Mouse (Mus musculus) Patski (cell line): Measurements from ENCODE around the gene Flvcr2. TPM values are rescaled to one million over a fixed set of nuclear protein-coding genes. Genes with fewer than 3 reads are reported as not detected.

ENCODE experiments used
- ATAC-seq: fragments of 100-300 bp; one replicate; pipeline ENCODE4 v1.8.0; 2021
- CTCF ChIA-PET: fragments of 350-600 bp; sonication (Branson Sonifier 250); formaldehyde crosslinking; loops from one replicate; lab custom pipeline; 2022; ENCODE audit warnings: inconsistent platforms; lab: Charles Lee
- POLR2A ChIA-PET: fragments of 350-600 bp; sonication (Branson Sonifier 250); formaldehyde crosslinking; loops from one replicate; lab custom pipeline; 2022; ENCODE audit warnings: antibody characterized with exemption, inconsistent platforms; lab: Charles Lee
- DNase-seq: peaks from one replicate; pipeline ENCODE4 v3.0.0-alpha.2; 2011; ENCODE audit warnings: low read depth, low spot score
- H3K27me3 ChIP-seq: fragments of 371-371 bp; one replicate; pipeline ENCODE4 v1.5.1; 2021
- CTCF ChIP-seq: fragments of 100-300 bp; IDR thresholded peaks from one replicate; pipeline ENCODE4 v1.5.1; 2021
- in situ Hi-C: fragments of 300-500 bp; cut with MboI; formaldehyde crosslinking; loops from 3 replicates; pipeline ENCODE4 v1.11.1; 2018; ENCODE audit warnings: low pct_unique_long_range_greater_than_20kb, mixed read lengths
- polyA plus RNA-seq: library from polyadenylated mRNA; unstranded; gene quantifications from one replicate; pipeline ENCODE4 v1.2.3, GENCODE M21; 2021

Gene Flvcr2
- polyA plus RNA-seq, 1 experiment from 2014 or later: 0.21 TPM

DNA sequence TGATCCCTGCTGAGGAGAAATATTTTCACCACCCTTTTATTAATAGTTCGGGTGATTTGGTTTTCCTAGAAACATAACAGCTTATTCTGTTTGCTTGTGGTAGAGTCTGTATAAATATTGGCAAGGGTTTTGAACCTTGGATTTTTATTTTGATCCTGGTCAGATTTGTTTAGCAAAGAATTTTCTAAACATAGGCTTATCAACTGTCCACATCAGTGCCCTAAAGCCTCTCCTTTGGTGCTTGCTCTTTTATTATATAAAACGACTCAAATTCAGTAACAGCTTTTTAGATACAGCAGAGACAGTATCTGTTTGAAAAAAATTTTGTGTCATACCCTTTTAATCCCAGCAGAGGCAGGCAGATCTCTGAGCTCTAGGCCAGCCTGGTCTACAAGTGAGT is 79.5 kb downstream of the Flvcr2 start:
- POLR2A ChIA-PET: no interaction called here
- TF ChIP-seq CTCF: no peak
- in situ Hi-C loops: loop anchor here (25.0 kb wide), 1 partner anchor 436 kb away; no protein-coding TSS in a partner anchor
- DNase-seq: no peak
- CTCF ChIA-PET: no interaction called here
- no peaks in the 10 kb centered on the region for H3K27me3 ChIP-seq
- no peak for ATAC-seq

DNA sequence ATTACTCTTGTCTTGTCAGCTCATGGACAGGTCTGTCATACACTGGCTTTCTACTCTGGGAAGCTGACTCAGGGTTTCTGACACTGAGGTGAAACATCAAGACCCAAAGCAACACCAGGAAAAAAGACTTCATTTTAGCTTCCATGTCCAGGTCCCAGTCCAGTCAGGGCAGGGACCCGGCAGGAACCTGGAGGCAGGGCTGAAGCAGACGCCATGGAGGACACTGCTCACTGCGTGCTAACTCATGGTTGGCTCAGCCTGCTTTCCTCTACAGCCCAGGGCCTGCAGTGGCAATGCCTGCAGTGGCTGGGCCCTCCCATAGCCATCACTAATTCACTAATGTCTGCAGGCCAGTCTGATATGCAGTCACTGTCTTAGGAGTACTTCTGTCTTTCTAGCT is 82.5 kb downstream of the Flvcr2 start:
- CTCF ChIA-PET: no interaction called here
- POLR2A ChIA-PET: no interaction called here
- in situ Hi-C loops: loop anchor here (25.0 kb wide), 1 partner anchor 433 kb away; no protein-coding TSS in a partner anchor
- ATAC-seq (no peak), DNase-seq (no peak)
- TF ChIP-seq CTCF: no peak
- no peaks in the 10 kb centered on the region for H3K27me3 ChIP-seq

DNA sequence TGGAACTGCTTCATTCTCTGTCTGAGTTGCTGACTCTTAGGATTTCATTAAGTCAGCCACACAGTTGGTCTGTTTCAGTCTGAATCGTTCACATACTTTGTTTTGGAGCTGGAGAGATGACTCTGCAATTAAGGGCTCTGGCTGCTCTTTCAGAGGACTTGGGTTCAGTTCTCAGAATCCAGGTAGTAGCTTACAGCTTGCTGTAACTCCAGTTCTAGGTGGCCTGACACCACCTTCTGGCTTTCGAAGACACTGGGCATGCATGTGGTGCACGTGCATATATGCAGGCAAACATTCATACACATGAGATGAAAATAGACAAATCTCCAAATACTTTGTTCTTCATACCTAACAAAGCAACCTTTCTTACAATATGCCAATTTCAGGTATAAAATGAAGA is 83.5 kb downstream of the Flvcr2 start:
- ATAC-seq: no peak
- no peak for DNase-seq
- CTCF ChIA-PET: no interaction called here
- in situ Hi-C loops: loop anchor here (25.0 kb wide), 1 partner anchor 432 kb away; no protein-coding TSS in a partner anchor
- no peaks in the 10 kb centered on the region for H3K27me3 ChIP-seq
- POLR2A ChIA-PET: interaction anchor here (0.6 kb wide), 1 partner anchor 10 kb away, joined by 5 read pairs; no protein-coding TSS in a partner anchor
- TF ChIP-seq CTCF: no peak

DNA sequence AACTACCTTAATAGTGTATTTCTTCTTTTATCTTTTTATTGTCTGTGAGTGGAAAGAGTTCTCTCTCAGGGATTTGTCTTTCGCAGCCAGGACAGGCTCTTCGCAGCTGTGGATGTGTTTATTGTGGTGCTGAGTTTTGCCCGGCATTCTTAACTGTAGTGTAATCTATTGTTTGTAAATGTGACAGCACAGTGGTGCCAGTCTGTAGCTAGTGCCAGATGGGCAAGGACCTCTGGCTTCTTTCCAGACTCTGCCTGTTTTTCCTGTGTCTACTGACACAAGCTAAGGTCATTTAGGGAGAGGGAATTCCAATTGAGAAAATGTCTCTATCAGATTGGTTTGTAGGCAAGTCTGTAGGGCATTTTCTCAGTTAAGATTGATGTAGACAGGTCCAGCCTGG is 84.4 kb downstream of the Flvcr2 start:
- POLR2A ChIA-PET: no interaction called here
- TF ChIP-seq CTCF: no peak
- in situ Hi-C loops: loop anchor here (25.0 kb wide), 1 partner anchor 432 kb away; no protein-coding TSS in a partner anchor

DNA sequence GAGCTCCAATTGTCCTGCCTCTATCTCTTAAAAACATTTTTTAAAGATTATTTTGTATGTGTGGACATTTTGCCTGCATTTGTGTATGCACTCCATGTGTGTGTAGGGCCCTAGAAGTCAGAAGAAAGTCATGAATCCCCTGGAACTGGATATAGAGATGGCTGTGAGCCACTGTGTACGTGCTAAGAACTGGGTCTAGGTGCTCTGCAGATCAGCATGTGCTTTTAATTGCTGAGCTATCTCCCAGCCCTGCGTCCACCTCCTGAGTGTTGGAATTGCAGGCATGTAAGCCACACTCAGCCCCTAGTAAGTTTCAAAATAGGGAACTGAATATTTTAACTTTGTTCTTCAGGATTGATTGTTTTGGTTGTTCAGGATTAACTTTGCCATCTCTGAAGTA is 88.2 kb downstream of the Flvcr2 start:
- DNase-seq (no peak), ATAC-seq (no peak)
- TF ChIP-seq CTCF: no peak
- no peaks in the 10 kb centered on the region for H3K27me3 ChIP-seq
- in situ Hi-C loops: loop anchor here (25.0 kb wide), 1 partner anchor 428 kb away; no protein-coding TSS in a partner anchor
- ChIA-PET POLR2A (no interaction called here), CTCF (no interaction called here)

More for the DNA sequence above, 84.4 kb downstream of the Flvcr2 start:
- CTCF ChIA-PET: interaction anchor here (0.6 to 1.6 kb wide), 3 partner anchors 9 to 248 kb away, joined by 3 to 4 read pairs (median 3); no protein-coding TSS in a partner anchor
- DNase-seq (no peak), ATAC-seq (no peak)
- H3K27me3 ChIP-seq: no peaks in the 10 kb centered on the region

DNA sequence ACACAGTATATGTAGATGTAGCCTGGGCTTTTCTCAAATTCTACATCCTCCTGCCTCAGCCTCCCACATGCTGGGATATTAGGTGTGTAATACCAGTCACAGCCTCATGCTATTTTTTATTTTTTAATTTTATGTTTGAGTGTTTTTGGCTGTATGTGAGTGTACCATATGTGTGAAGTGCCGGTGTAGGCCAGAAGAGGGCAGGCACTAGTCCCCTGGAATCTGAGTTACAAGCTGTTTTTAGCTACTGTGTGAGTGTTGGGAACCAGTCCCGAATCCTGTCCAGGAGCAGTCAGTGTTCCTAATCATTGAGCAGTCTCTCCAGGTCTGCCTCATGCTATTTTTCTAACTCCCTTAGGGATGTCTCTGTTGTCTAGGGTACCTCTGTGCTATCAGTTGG is 91.4 kb downstream of the Flvcr2 start:
- in situ Hi-C loops: loop anchor here (25.0 kb wide), 1 partner anchor 425 kb away; no protein-coding TSS in a partner anchor
- ATAC-seq (no peak), DNase-seq (no peak)
- ChIA-PET CTCF (no interaction called here), POLR2A (no interaction called here)
- no peaks in the 10 kb centered on the region for H3K27me3 ChIP-seq
- TF ChIP-seq CTCF: peak; percentile 35

DNA sequence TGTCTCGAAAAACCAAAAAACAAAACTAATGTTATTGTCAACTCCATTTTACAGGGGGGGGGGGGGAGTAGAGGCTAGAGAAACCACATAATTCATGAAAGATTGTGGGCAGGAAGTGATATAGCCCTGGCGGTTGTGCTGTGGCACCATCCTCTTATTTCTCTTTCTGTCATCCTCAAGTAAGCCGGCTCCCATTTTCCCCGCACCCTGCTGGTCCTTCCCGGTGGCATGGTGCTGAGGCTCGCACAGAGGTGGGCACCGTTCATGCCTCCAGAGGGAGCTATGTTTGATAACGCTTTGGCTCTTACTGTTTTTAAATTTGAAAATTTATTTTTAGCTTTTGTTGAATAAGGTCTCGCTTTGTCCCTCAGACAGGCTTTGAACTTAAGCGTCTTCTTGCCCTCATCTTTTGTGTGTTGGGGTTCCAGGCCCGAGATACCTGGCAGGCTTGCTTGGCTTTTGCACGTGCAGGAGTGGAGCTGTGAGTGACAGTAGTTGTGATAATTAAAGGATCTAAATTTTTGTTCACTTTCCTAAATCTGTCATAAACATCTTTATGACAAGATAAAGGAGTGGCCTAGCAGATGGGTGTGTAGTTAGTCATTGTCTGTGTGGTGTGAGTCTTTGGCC is 93.1 kb downstream of the Flvcr2 start:
- ChIA-PET CTCF (interaction anchor here (0.6 to 1.0 kb wide), 2 partner anchors 8 to 100 kb away, joined by 3 to 4 read pairs; no protein-coding TSS in a partner anchor), POLR2A (interaction anchor here (0.7 kb wide), 1 partner anchor 10 kb away, joined by 5 read pairs; no protein-coding TSS in a partner anchor)
- DNase-seq (no peak), ATAC-seq (no peak)
- in situ Hi-C loops: loop anchor here (25.0 kb wide), 1 partner anchor 423 kb away; no protein-coding TSS in a partner anchor
- H3K27me3 ChIP-seq: no peaks in the 10 kb centered on the region
- no peak for TF ChIP-seq CTCF

DNA sequence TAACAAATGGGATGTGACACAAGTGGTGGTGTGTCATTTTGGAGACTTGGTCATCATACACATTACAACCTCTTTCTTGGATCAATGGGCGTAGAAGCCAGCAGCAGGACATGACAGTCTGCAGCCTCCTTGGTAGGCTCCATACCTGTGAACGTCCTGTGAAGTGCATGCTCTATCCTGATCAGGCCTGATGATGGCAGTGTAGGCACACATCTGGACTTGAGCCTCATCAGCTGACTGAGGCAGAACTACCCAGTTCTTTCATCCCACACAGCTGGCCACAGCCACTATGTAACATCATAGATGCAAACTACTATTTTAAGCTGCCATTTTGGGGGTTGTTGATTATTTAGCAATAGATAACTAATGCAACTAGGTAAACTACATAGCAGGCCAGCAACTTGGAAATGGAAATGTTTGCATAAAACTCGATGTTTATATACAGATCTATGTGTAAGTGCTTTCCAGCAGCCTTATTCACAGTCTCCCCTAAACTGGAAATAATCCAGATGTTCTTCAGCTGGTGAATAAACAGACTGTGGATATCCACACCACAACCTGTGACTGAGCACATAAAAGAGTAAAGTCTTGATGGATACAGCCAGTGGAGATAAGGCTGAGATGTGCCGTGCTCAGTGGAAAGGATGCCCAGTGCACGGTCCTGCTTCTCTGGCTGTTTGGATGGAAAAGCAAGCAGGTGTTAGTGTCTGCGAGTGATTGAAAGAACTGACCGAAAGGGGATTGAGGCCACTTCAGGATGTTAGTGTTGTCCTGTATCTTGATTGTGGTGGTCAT is 102.0 kb downstream of the Flvcr2 start:
- in situ Hi-C loops: loop anchor here (10.0 to 25.0 kb wide), 3 partner anchors 414 to 766 kb away; no protein-coding TSS in a partner anchor

DNA sequence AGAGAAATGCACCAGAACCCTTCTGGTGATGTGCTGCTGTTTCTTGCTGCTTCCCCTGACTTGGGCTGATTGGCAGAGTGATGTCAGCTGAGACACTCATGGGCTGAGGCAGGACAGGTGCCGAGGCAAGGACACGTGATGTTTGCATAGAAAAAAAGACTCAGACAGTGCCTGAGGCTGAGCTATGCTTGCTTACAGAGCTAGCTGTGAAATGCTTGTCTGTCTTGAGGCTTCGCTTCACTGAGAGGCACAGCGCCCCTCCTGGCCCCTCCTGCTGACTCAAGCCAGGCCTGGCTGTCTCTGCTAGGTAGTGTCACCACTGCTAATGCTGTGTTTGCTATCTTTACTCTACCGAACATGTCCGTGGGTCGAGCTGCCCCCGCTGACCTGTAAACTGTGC is 104.3 kb downstream of the Flvcr2 start:
- POLR2A ChIA-PET: interaction anchor here (0.5 to 0.7 kb wide), 2 partner anchors 24 to 160 kb away, joined by 3 to 5 read pairs; no protein-coding TSS in a partner anchor
- no peaks in the 10 kb centered on the region for H3K27me3 ChIP-seq
- ATAC-seq: no peak
- CTCF ChIA-PET: no interaction called here
- no peak for TF ChIP-seq CTCF
- in situ Hi-C loops: no loop called here
- no peak for DNase-seq

More for the DNA sequence above, 102.0 kb downstream of the Flvcr2 start:
- H3K27me3 ChIP-seq: no peaks in the 10 kb centered on the region
- TF ChIP-seq CTCF: peak; percentile 81
- ATAC-seq (peak; percentile 54), DNase-seq (no peak)
- CTCF ChIA-PET: interaction anchor here (0.7 to 1.6 kb wide), 9 partner anchors 10 to 233 kb away, joined by 3 to 7 read pairs (median 4); no protein-coding TSS in a partner anchor
- POLR2A ChIA-PET: interaction anchor here (1.1 kb wide), 1 partner anchor 230 kb away, joined by 3 read pairs; no protein-coding TSS in a partner anchor

DNA sequence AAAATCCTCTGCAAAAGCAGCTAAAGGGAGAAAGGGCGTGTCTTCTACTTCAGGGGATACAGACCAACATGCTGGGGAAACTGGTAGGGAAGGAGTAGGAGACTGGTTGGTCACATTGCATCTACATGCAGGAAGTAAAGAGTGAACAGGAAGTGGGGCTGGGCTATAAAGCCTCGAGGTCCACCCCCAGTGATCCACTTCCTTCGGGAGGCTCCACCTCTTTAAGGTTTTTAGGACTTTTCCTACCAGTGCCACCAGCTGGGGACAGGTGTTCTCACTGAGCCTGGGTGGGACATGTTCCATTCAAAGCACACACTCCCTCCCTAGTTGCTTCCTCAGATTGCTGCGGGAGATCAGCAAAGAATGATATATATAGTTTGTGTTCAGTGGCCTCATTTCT is 107.5 kb downstream of the Flvcr2 start:
- POLR2A ChIA-PET: interaction anchor here (1.1 kb wide), 1 partner anchor 225 kb away, joined by 3 read pairs; the partner anchor contains the start of gene Tgfb3
- TF ChIP-seq CTCF: no peak
- CTCF ChIA-PET: interaction anchor here (0.7 to 3.3 kb wide), 3 partner anchors 9 to 12 kb away, joined by 3 to 22 read pairs (median 6); no protein-coding TSS in a partner anchor
- DNase-seq (no peak), ATAC-seq (no peak)
- no peaks in the 10 kb centered on the region for H3K27me3 ChIP-seq
- in situ Hi-C loops: no loop called here
